Mouse (Mus musculus) midbrain, postnatal 0 days (tissue): Measurements from ENCODE around the gene Ube4b. TPM values are rescaled to one million over a fixed set of nuclear protein-coding genes. Genes with fewer than 3 reads are reported as not detected.

Source experiments
- ATAC-seq: fragments of 200-750 bp; cut with Nextera tagmentation; 2 replicates; pipeline ENCODE4 v1.8.0; 2017; ENCODE audit warnings: moderate number of reproducible peaks, mild to moderate bottlenecking, moderate TSS enrichment, moderate library complexity; ENCODE audit not compliant: low FRiP score
- DNase-seq: peaks from one replicate; pipeline ENCODE4 v3.0.0-alpha.2; 2015; ENCODE audit warnings: low spot score
- H3K27ac ChIP-seq: fragments of 300-500 bp; sonication (generic); 2 replicates; pipeline ENCODE4 v1.5.1; 2014; ENCODE audit warnings: low read depth, mild to moderate bottlenecking, low read length, mixed read lengths
- H3K27me3 ChIP-seq: fragments of 300-500 bp; sonication (generic); 2 replicates; pipeline ENCODE4 v1.6.1; 2014; ENCODE audit warnings: low read length, control low read depth, mixed read lengths; ENCODE audit not compliant: insufficient read depth
- H3K36me3 ChIP-seq: fragments of 300-500 bp; sonication (generic); 2 replicates; pipeline ENCODE4 v1.6.1; 2014; ENCODE audit warnings: low read length, control low read depth, mixed read lengths; ENCODE audit not compliant: insufficient read depth
- H3K4me1 ChIP-seq: fragments of 300-500 bp; sonication (generic); 2 replicates; pipeline ENCODE4 v1.6.1; 2014; ENCODE audit warnings: mild to moderate bottlenecking, control low read depth, antibody characterized with exemption, low read length, mixed read lengths; ENCODE audit not compliant: insufficient read depth
- H3K4me2 ChIP-seq: fragments of 300-500 bp; sonication (generic); 2 replicates; pipeline ENCODE4 v1.6.1; 2014; ENCODE audit warnings: low read depth, mild to moderate bottlenecking, low read length, mixed read lengths; ENCODE audit not compliant: poor library complexity, severe bottlenecking
- H3K4me3 ChIP-seq: fragments of 300-500 bp; sonication (generic); 2 replicates; pipeline ENCODE4 v1.5.1; 2014; ENCODE audit warnings: low read depth, mild to moderate bottlenecking, low read length, moderate library complexity
- H3K9ac ChIP-seq: fragments of 300-500 bp; sonication (generic); replicated peaks from 2 replicates; pipeline ENCODE4 v1.6.1; 2014; ENCODE audit warnings: mild to moderate bottlenecking, low read length, moderate library complexity, mixed read lengths; ENCODE audit not compliant: poor library complexity, severe bottlenecking
- H3K9me3 ChIP-seq: fragments of 300-500 bp; sonication (generic); 2 replicates; pipeline ENCODE4 v1.6.1; 2016; ENCODE audit warnings: low read length, control low read depth
- CTCF ChIP-seq: IDR thresholded peaks from 2 replicates; pipeline ENCODE4 v1.5.1; 2016; ENCODE audit warnings: antibody characterized with exemption, mild to moderate bottlenecking
- WGBS: fragments of 180-500 bp; shearing (Covaris S2); extraction: QIAGEN DNeasy Blood & Tissue Kit; methylation state at CpG from one replicate; pipeline ENCODE4 v1.1.7; 2014; 5-methylcytosine and 5-hydroxymethylcytosine counted together
- polyA plus RNA-seq: library from polyadenylated mRNA; unstranded; fragments of >200 nt; fragmentation: Nextera tagmentation; extraction: Ambion mirVana; gene quantifications from 2 replicates; pipeline ENCODE4 v1.2.1, GENCODE M21; 2015
- total RNA-seq: library from RNA; depleted of rRNA; stranded (reverse); fragments of >200 nt; gene quantifications from 2 replicates; pipeline ENCODE4 v1.2.3, GENCODE M21; 2014

Gene Ube4b
- total and polyA plus RNA-seq, 2 experiments from 2014 or later, result 51.9 to 94.4 TPM

DNA sequence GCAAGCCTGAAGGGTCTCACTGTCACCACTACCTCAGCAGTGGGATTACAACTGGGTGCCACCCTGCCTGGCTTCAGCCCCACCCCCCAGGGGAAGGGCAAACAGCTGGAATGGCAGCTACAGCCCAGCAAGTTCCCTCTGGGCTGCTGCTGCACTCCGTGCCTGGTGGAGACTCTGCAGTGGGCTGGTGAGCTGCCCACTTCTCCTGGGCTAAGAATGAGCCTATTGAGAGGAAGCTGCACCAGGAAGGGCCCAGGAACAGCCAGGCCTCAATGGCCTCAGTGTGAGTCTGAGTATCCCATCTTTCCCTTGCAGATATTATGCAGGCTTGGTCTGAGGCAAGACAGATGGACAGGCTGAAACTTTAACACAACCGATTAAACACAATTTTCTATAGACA, 88.4 kb downstream of the Ube4b start:
- no peaks in the 10 kb centered on the region for H3K9me3 ChIP-seq
- H3K27me3 ChIP-seq, result no peaks in the 10 kb centered on the region
- 92% methylated on average over 2 of the region's 2 CpGs for WGBS
- ATAC-seq (no peak), DNase-seq (no peak)
- TF ChIP-seq CTCF, result no peak
- no peak overlapping the region for H3K9ac ChIP-seq
- no peak overlapping the region for H3K27ac ChIP-seq
- H3K4me2 ChIP-seq, result no peak overlapping the region
- no peak overlapping the region for H3K4me3 ChIP-seq
- H3K36me3 ChIP-seq, result peaks cover 64% of the 10 kb centered on the region
- H3K4me1 ChIP-seq, result no peaks in the 10 kb centered on the region

DNA sequence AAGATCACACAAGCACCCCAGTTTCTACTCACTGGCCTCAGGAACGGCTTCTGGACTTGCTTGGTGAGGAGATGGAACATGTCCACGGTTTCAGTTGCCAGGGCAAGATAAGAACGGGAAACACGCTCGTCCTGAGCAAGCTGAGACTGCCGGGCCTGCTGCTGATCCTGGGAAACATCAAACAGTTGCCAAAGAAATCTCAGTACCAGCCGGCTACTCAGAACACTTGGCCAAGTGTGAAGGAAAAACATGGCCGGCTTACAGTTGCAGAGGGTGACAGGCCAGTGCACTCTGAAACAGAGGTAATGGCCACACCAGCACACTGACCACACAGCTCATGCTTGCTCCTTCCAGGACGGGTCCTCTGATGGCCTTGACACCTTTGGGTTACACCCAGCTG, 89.2 kb downstream of the Ube4b start:
- no peaks in the 10 kb centered on the region for H3K4me1 ChIP-seq
- ATAC-seq (no peak), DNase-seq (no peak)
- no peak overlapping the region for H3K27ac ChIP-seq
- H3K9ac ChIP-seq, result no peak overlapping the region
- no peaks in the 10 kb centered on the region for H3K9me3 ChIP-seq
- no peak overlapping the region for H3K4me3 ChIP-seq
- no peak for TF ChIP-seq CTCF
- WGBS, result 89% methylated on average over 9 of the region's 9 CpGs
- peaks cover 64% of the 10 kb centered on the region for H3K36me3 ChIP-seq
- H3K4me2 ChIP-seq, result no peak overlapping the region
- H3K27me3 ChIP-seq, result no peaks in the 10 kb centered on the region

DNA sequence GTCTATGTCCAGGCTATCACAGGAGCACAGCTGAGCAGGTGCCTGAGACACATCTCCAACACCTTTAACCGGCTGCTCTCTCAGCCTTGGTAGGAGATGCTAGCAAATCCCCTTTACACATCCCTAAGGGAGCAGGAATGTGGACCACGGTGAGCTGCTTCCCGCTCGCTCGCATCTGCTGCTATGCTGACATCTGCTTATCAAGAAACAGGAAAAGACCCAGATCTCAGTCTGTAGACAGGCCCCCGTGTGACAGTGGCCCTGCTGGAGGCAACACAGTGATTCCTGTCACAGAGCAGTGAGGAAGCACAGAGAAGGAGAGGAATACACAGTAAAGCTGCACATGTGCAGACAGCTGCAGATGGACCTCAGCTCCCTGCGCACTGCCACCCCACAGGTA, 90.2 kb downstream of the Ube4b start:
- Histone ChIP-seq H3K9ac (no peak overlapping the region), H3K4me3 (no peak overlapping the region), H3K27ac (no peak overlapping the region), H3K9me3 (no peaks in the 10 kb centered on the region), H3K4me1 (no peaks in the 10 kb centered on the region), H3K4me2 (no peak overlapping the region), H3K27me3 (no peaks in the 10 kb centered on the region), H3K36me3 (peaks cover 61% of the 10 kb centered on the region)
- 90% methylated on average over 7 of the region's 7 CpGs for WGBS
- DNase-seq (no peak), ATAC-seq (no peak)
- TF ChIP-seq CTCF, result no peak

DNA sequence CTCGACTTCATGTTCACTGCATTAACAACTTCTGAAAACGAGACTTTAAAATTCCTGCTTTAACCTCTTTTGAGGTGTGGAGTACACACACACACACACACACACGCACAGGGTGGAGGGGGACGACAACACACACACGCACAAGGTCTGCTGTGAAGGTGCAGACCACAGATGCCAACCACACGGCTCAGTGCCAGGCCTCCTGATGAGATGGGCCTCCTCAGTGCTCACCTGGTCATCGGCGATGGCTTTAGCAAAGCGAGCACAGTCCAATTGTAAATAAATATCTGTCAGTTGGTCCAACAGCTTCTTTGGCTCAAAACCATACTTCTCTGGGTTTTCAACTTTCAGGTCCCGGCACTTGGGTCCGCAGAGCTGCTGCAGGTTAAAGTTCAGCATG, 91.7 kb downstream of the Ube4b start:
- H3K36me3 ChIP-seq, result peaks cover 72% of the 10 kb centered on the region
- H3K4me1 ChIP-seq, result no peaks in the 10 kb centered on the region
- H3K9ac ChIP-seq, result no peak overlapping the region
- no peak overlapping the region for H3K4me2 ChIP-seq
- H3K27ac ChIP-seq, result no peak overlapping the region
- ATAC-seq, result no peak
- no peak overlapping the region for H3K4me3 ChIP-seq
- H3K27me3 ChIP-seq, result no peaks in the 10 kb centered on the region
- no peak for DNase-seq
- no peaks in the 10 kb centered on the region for H3K9me3 ChIP-seq
- TF ChIP-seq CTCF, result no peak
- WGBS, result 96% methylated on average over 11 of the region's 11 CpGs

DNA sequence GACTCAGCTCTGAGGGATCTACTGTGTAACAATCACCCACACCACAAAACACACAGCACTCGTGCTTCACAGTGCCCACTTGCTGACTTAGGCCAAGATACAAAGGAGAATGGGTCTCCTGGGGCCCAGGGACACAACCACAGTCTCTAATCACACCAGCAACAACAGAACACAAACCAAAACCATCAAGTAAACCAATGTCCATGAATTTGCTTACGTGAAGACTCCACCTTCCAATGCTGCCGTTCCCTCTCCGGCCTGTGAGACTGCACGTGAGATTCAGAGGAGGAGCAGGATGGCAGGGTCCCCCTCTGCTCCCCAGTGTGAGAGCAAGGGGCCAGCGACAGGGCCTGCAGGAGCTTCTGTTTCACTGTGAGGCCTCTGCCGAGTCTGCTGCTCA, 93.8 kb downstream of the Ube4b start:
- Histone ChIP-seq H3K4me2 (no peak overlapping the region), H3K9ac (no peak overlapping the region), H3K27me3 (no peaks in the 10 kb centered on the region), H3K4me1 (no peaks in the 10 kb centered on the region), H3K9me3 (no peaks in the 10 kb centered on the region), H3K4me3 (no peak overlapping the region), H3K27ac (no peak overlapping the region), H3K36me3 (peaks cover 79% of the 10 kb centered on the region)
- no peak for TF ChIP-seq CTCF
- WGBS, result 90% methylated on average over 7 of the region's 7 CpGs
- no peak for DNase-seq
- ATAC-seq, result no peak

DNA sequence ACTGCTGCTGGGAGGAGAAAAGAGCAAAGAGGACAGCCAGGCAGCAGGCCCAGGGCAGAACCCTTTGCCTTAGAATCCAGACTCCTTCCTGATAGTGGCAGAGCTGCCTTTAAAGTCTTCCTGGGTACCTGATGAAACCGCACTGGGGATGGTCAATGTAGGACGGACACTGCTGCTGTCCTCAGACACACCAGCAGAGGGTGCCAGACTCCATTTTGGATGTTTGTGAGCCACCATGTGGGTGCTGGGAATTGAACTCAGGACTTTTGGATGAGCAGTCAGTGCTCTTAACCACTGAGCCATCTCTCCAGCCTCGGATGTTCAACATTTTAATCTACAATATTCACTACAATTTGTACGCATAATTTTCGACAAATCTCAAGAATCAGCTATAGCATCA, 96.1 kb downstream of the Ube4b start:
- H3K9me3 ChIP-seq, result no peaks in the 10 kb centered on the region
- H3K36me3 ChIP-seq, result peaks cover 67% of the 10 kb centered on the region
- no peak overlapping the region for H3K9ac ChIP-seq
- TF ChIP-seq CTCF, result peak; percentile 30
- 94% methylated on average over 5 of the region's 5 CpGs for WGBS
- no peak overlapping the region for H3K27ac ChIP-seq
- DNase-seq (no peak), ATAC-seq (no peak)
- H3K4me2 ChIP-seq, result no peak overlapping the region
- H3K4me1 ChIP-seq, result no peaks in the 10 kb centered on the region
- no peaks in the 10 kb centered on the region for H3K27me3 ChIP-seq
- no peak overlapping the region for H3K4me3 ChIP-seq

DNA sequence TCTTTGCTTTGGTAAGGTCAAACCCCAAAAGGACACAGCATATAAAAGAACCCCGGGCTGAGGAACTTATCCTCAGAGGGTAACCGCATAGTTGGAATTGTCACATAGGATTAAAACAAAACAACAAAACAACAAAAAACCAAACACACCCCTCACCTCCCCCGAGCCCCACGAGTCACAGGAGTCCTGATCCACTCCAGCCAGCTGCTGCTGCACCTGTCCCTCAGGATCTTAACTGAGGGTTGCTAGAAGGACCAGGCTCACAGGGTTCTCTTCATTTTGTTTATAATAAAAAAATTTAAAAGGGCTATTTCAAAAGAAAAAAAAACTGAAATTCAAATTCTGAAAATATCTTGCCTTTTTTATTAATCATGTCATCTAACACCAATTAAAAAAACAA, 97.8 kb downstream of the Ube4b start:
- Histone ChIP-seq H3K4me3 (no peak overlapping the region), H3K36me3 (peaks cover 52% of the 10 kb centered on the region), H3K27me3 (no peaks in the 10 kb centered on the region), H3K4me1 (no peaks in the 10 kb centered on the region), H3K27ac (no peak overlapping the region), H3K4me2 (no peak overlapping the region), H3K9ac (no peak overlapping the region), H3K9me3 (no peaks in the 10 kb centered on the region)
- no peak for TF ChIP-seq CTCF
- no peak for ATAC-seq
- WGBS, result 84% methylated on average over 4 of the region's 4 CpGs
- no peak for DNase-seq
